Comparison of ENCODE assay signal across 9 mouse cellular contexts in genomic region chr8:118237150-118237620, GRCm38 (mm10). TPM values are rescaled to one million over a fixed set of nuclear protein-coding genes. Genes with fewer than 3 reads are reported as not detected.
A peak's percentile ranks its signal among the peaks of the same experiment; 100 is the strongest.
DNase-seq lines count a peak whose midpoint lies in the region; ATAC-seq lines count a peak whose summit lies in the region.
"Had no signal": no experiment of that assay in that cellular context is flagged by ENCODE, and none has a peak within 500 bp of the region (broad histone marks: within the 10 kb centered on the region; RNA-seq: fewer than 3 reads in every experiment).

No protein-coding gene starts in this region.

- no peak for ATAC-seq in CD4-positive, CD25-positive, alpha-beta regulatory T cell, adult 4 months
- ATAC-seq in erythroid progenitor cell, adult 5-6 weeks (replicated peaks; ENCODE audit: low FRiP score, poor library complexity, severe bottlenecking), result no peak

- 0 out of 2 replicates have a peak, but pooled peaks cover 3% of the 10 kb centered on the region for H3K4me1 ChIP-seq in heart, embryonic 10.5 days

- no peaks in the 10 kb centered on the region for H3K9me3 ChIP-seq in heart, embryonic 10.5 days

- H3K36me3 ChIP-seq in heart, embryonic 10.5 days, result no peaks in the 10 kb centered on the region

- no peaks in the 10 kb centered on the region for H3K27me3 ChIP-seq in heart, embryonic 10.5 days (ENCODE audit: insufficient read depth, poor library complexity, severe bottlenecking)

- 62% methylated on average over 11 of the region's 11 CpGs for WGBS in heart, embryonic 10.5 days

- DNase-seq in heart, adult 11 months, result peak; percentile 89
- no peak for DNase-seq in heart, embryonic 10.5 days (ENCODE audit: low spot score)
- peak; percentile 30 to 56 for DNase-seq in adrenal gland, adult 18-20 months (ENCODE audit: low spot score in 2 of 2)
- DNase-seq in frontal cortex, adult 2 months (ENCODE audit: extremely low spot score in 1 of 2, low spot score in 1 of 2), result peak; percentile 52 to 82
- DNase-seq in left cerebral cortex, adult 11 months (ENCODE audit: low spot score), result peak; percentile 37
- no peak for DNase-seq in neural tube, embryonic 10.5 days (ENCODE audit: extremely low spot score, low spot score)

- H3K27ac ChIP-seq in heart, embryonic 10.5 days, result no peak overlapping the region

- H3K4me3 ChIP-seq in heart, embryonic 10.5 days, result no peak overlapping the region
- H3K4me3 ChIP-seq: erythroblast, embryonic 14.5 days had no signal

RNA-seq across cellular contexts. Expression of gene Cdh13, which starts 46.3 kb away (rescaled TPM):
- polyA plus RNA-seq in heart, embryonic 10.5 days (2016; fragmentation: Nextera tagmentation; extraction: Ambion mirVana), result 14.4 and 28.6 TPM in 2 replicates
- 10 to 100 TPM in 1 of 2 experiments, 1 to 10 TPM in 1; 5.9 to 12.6 TPM for total RNA-seq in adrenal gland, adult 18-20 months (2021)
- polyA plus RNA-seq in frontal cortex, adult 2 months (2012; rRNA removed), result 39.9 and 44.9 TPM in 2 replicates
- polyA plus RNA-seq in CD4-positive, CD25-positive, alpha-beta regulatory T cell, adult 4 months (2017; shearing (Covaris generic)), result under 1 TPM; 0.25 to 0.31 TPM
- total RNA-seq in erythroid progenitor cell, adult 5-6 weeks (2015; ENCODE audit: low replicate concordance), result not detected in 2 replicates
- total RNA-seq in erythroid progenitor cell, adult 5-6 weeks (2017; ENCODE audit: low replicate concordance), result not detected in 2 replicates
- polyA plus RNA-seq: erythroblast, embryonic 14.5 days had no signal

Comparison
In these comparisons a context has a peak if more than half of its experiments do, and no peak if none do; other contexts are left out.
1. DNase-seq: peak in heart, adult 11 months (single experiment), adrenal gland, adult 18-20 months (2 of 2), frontal cortex, adult 2 months (2 of 2) and left cerebral cortex, adult 11 months (single experiment); none in heart, embryonic 10.5 days (single experiment) and neural tube, embryonic 10.5 days (single experiment).
2. RNA of gene Cdh13, which starts 46.3 kb away (polyA plus RNA-seq): 39.9 to 44.9 TPM in frontal cortex, adult 2 months and 14.4 to 28.6 TPM in heart, embryonic 10.5 days; 0.25 to 0.31 TPM in CD4-positive, CD25-positive, alpha-beta regulatory T cell, adult 4 months; every median in the first group is over 10 times any median in the second.